Mouse (Mus musculus) E14TG2a.4 (cell line): ENCODE measurements around the gene Arhgef11.
"Not testable (repeated sequence)": the region's sequence is repeated elsewhere in the genome, so short reads cannot be mapped to it uniquely, and the experiment has no call there.

ENCODE experiments used
- CTCF ChIP-seq: conservative IDR thresholded peaks from 2 replicates; pipeline ENCODE4 v1.5.1; 2014; ENCODE audit warnings: low read length
- NANOG ChIP-seq: IDR thresholded peaks from 2 replicates; pipeline ENCODE4 v1.6.1; 2014; ENCODE audit warnings: borderline replicate concordance, low read length, mixed read lengths
- POU5F1 ChIP-seq: IDR thresholded peaks from 2 replicates; pipeline ENCODE4 v1.6.1; 2014; ENCODE audit warnings: low read length, borderline replicate concordance

DNA sequence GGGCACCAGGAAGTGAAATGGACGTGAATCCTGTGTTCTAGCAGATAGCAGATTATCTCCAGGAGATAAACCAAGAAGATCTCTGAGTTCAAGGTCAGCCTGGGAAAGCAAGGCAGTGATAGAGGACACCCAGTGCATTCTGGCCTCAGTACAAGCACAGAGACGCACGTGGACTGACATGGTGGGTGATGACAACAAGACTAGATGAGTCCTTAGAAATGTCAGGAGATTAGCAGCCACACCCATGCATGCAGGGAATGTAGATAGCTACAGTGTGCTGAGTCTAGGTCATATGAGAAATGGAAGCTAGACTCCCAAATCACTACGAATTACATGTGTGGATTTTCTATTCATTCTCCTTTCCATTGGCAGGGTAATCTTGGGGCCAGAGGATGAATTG is 22.0 kb upstream of the Arhgef11 start:
- not testable (repeated sequence) for TF ChIP-seq CTCF, POU5F1, NANOG
